Mouse (Mus musculus) hindbrain, embryonic 14.5 days (tissue): ENCODE data around the gene Frmd8. TPM values are rescaled to one million over a fixed set of nuclear protein-coding genes. Genes with fewer than 3 reads are reported as not detected.
A peak's percentile ranks its signal among the peaks of the same experiment; 100 is the strongest.

Experiments
- ATAC-seq: fragments of 200-750 bp; cut with Nextera tagmentation; 2 replicates; pipeline ENCODE4 v1.8.0; 2017; ENCODE audit warnings: moderate number of reproducible peaks, mild to moderate bottlenecking, moderate TSS enrichment, moderate library complexity; ENCODE audit not compliant: low FRiP score
- DNase-seq: peaks from one replicate; pipeline ENCODE4 v3.0.0-alpha.2; 2015; ENCODE audit warnings: low spot score
- H3K27ac ChIP-seq: fragments of 300-500 bp; sonication (generic); 2 replicates; pipeline ENCODE4 v1.5.1; 2014; ENCODE audit warnings: mild to moderate bottlenecking, moderate library complexity
- H3K27me3 ChIP-seq: fragments of 300-500 bp; sonication (generic); 2 replicates; pipeline ENCODE4 v1.6.1; 2014; ENCODE audit warnings: mild to moderate bottlenecking, low read length, mixed read lengths; ENCODE audit not compliant: control insufficient read depth, insufficient read depth
- H3K36me3 ChIP-seq: fragments of 300-500 bp; sonication (generic); replicated peaks from 2 replicates; pipeline ENCODE4 v1.6.1; 2014; ENCODE audit not compliant: control insufficient read depth, insufficient read depth
- H3K4me1 ChIP-seq: fragments of 300-500 bp; sonication (generic); replicated peaks from 2 replicates; pipeline ENCODE4 v1.6.1; 2014; ENCODE audit warnings: antibody characterized with exemption, low read length, mixed read lengths; ENCODE audit not compliant: control insufficient read depth, insufficient read depth
- H3K4me2 ChIP-seq: fragments of 300-500 bp; sonication (generic); replicated peaks from 2 replicates; pipeline ENCODE4 v1.6.1; 2014; ENCODE audit warnings: mild to moderate bottlenecking, moderate library complexity
- H3K4me3 ChIP-seq: fragments of 300-500 bp; sonication (generic); replicated peaks from 2 replicates; pipeline ENCODE4 v1.5.1; 2014; ENCODE audit warnings: mild to moderate bottlenecking, low read length
- H3K9ac ChIP-seq: fragments of 300-500 bp; sonication (generic); 2 replicates; pipeline ENCODE4 v1.6.1; 2014
- H3K9me3 ChIP-seq: fragments of 300-500 bp; sonication (generic); 2 replicates; pipeline ENCODE4 v1.6.1; 2016; ENCODE audit warnings: low read length; ENCODE audit not compliant: control insufficient read depth
- WGBS: fragments of 180-500 bp; shearing (Covaris S2); extraction: QIAGEN DNeasy Blood & Tissue Kit; methylation state at CpG from one replicate; pipeline ENCODE4 v1.1.7; 2014; 5-methylcytosine and 5-hydroxymethylcytosine counted together
- polyA plus RNA-seq: library from polyadenylated mRNA; unstranded; fragments of >200 nt; fragmentation: Nextera tagmentation; extraction: Ambion mirVana; gene quantifications from 2 replicates; pipeline ENCODE4 v1.2.1, GENCODE M21; 2014

The Frmd8 gene
- polyA plus RNA-seq, 1 experiment from 2014 or later: 11.3 TPM

- H3K4me1 ChIP-seq: no peaks in the 10 kb centered on the region
- WGBS: 97% methylated on average over 5 of the region's 5 CpGs
- H3K4me3 ChIP-seq: no peak overlapping the region
- H3K36me3 ChIP-seq: peaks cover 85% of the 10 kb centered on the region
- ATAC-seq (no peak), DNase-seq (no peak)
- no peaks in the 10 kb centered on the region for H3K27me3 ChIP-seq
- H3K9me3 ChIP-seq: no peaks in the 10 kb centered on the region
- no peak overlapping the region for H3K9ac ChIP-seq
- H3K27ac ChIP-seq: no peak overlapping the region
- H3K4me2 ChIP-seq: no peak overlapping the region
Observed at GRCm38 (mm10) chr19:5863776-5864175, 11.3 kb downstream of the Frmd8 start.

GRCm38 (mm10) chr19:5862335-5863085, 12.6 kb downstream of the Frmd8 start:
- H3K4me1 ChIP-seq: no peaks in the 10 kb centered on the region
- H3K27ac ChIP-seq: no peak overlapping the region
- H3K9ac ChIP-seq: no peak overlapping the region
- no peak overlapping the region for H3K4me2 ChIP-seq
- no peaks in the 10 kb centered on the region for H3K27me3 ChIP-seq
- WGBS: 96% methylated on average over 14 of the region's 14 CpGs
- peaks cover 82% of the 10 kb centered on the region for H3K36me3 ChIP-seq
- H3K9me3 ChIP-seq: no peaks in the 10 kb centered on the region
- DNase-seq (no peak), ATAC-seq (no peak)
- H3K4me3 ChIP-seq: no peak overlapping the region

GRCm38 (mm10) chr19:5856604-5857003, 18.5 kb downstream of the Frmd8 start:
- 81% methylated on average over 9 of the region's 9 CpGs for WGBS
- Histone ChIP-seq H3K27me3 (no peaks in the 10 kb centered on the region), H3K4me2 (no peak overlapping the region), H3K4me3 (no peak overlapping the region), H3K4me1 (no peaks in the 10 kb centered on the region), H3K36me3 (peaks cover 62% of the 10 kb centered on the region), H3K9ac (no peak overlapping the region), H3K9me3 (no peaks in the 10 kb centered on the region), H3K27ac (no peak overlapping the region)
- DNase-seq (no peak), ATAC-seq (no peak)

- peaks cover 32% of the 10 kb centered on the region for H3K36me3 ChIP-seq
- no peak overlapping the region for H3K4me2 ChIP-seq
- H3K9ac ChIP-seq: 0 out of 2 replicates have a peak overlapping the region, but pooled peaks have one; percentile 21
- DNase-seq (no peak), ATAC-seq (no peak)
- no peaks in the 10 kb centered on the region for H3K9me3 ChIP-seq
- no peaks in the 10 kb centered on the region for H3K27me3 ChIP-seq
- no peak overlapping the region for H3K4me3 ChIP-seq
- WGBS: 88% methylated on average over 12 of the region's 12 CpGs
- no peak overlapping the region for H3K27ac ChIP-seq
- H3K4me1 ChIP-seq: peaks cover 22% of the 10 kb centered on the region
Observed at GRCm38 (mm10) chr19:5852035-5852722, 22.9 kb downstream of the Frmd8 start.

GRCm38 (mm10) chr19:5851481-5851971, 23.5 kb downstream of the Frmd8 start:
- Histone ChIP-seq H3K9me3 (no peaks in the 10 kb centered on the region), H3K27me3 (no peaks in the 10 kb centered on the region), H3K4me2 (no peak overlapping the region), H3K9ac (peak overlapping the region; percentile 21; the same call in 1 of the 2 replicates), H3K36me3 (peaks cover 28% of the 10 kb centered on the region), H3K27ac (no peak overlapping the region), H3K4me1 (peaks cover 28% of the 10 kb centered on the region), H3K4me3 (no peak overlapping the region)
- 78% methylated on average over 5 of the region's 5 CpGs for WGBS
- no peak for ATAC-seq
- DNase-seq: no peak

GRCm38 (mm10) chr19:5850860-5851259, 24.2 kb downstream of the Frmd8 start:
- Histone ChIP-seq H3K4me1 (peaks cover 35% of the 10 kb centered on the region), H3K9ac (no peak overlapping the region), H3K27me3 (no peaks in the 10 kb centered on the region), H3K27ac (no peak overlapping the region), H3K4me2 (no peak overlapping the region), H3K36me3 (peaks cover 21% of the 10 kb centered on the region), H3K9me3 (no peaks in the 10 kb centered on the region), H3K4me3 (no peak overlapping the region)
- WGBS: 87% methylated on average over 3 of the region's 3 CpGs
- DNase-seq: no peak
- no peak for ATAC-seq

- H3K4me2 ChIP-seq: no peak overlapping the region; the same call in 1 of the 2 replicates
- peak; percentile 15; the same call in 1 of the 2 replicates for ATAC-seq
- no peak overlapping the region for H3K4me3 ChIP-seq
- H3K36me3 ChIP-seq: peaks cover 17% of the 10 kb centered on the region
- H3K4me1 ChIP-seq: peaks cover 42% of the 10 kb centered on the region
- no peaks in the 10 kb centered on the region for H3K9me3 ChIP-seq
- no peak overlapping the region for H3K27ac ChIP-seq
- H3K27me3 ChIP-seq: no peaks in the 10 kb centered on the region
- 31% methylated on average over 11 of the region's 11 CpGs for whole genome bisulfite sequencing
- peak; percentile 89 for DNase-seq
- no peak overlapping the region for H3K9ac ChIP-seq
Observed at GRCm38 (mm10) chr19:5849843-5850527, 25.1 kb downstream of the Frmd8 start.

GRCm38 (mm10) chr19:5848826-5849672, 26.0 kb downstream of the Frmd8 start:
- Histone ChIP-seq H3K27ac (peak overlapping the region; percentile 99), H3K9ac (peak overlapping the region; percentile 44; the same call in 1 of the 2 replicates), H3K4me1 (peaks cover 51% of the 10 kb centered on the region), H3K27me3 (no peaks in the 10 kb centered on the region), H3K9me3 (no peaks in the 10 kb centered on the region), H3K4me2 (peak overlapping the region; percentile 20; the same call in 1 of the 2 replicates), H3K4me3 (peak overlapping the region; percentile 4; the same call in 1 of the 2 replicates), H3K36me3 (peaks cover 17% of the 10 kb centered on the region)
- WGBS: 41% methylated on average over 13 of the region's 13 CpGs
- DNase-seq (no peak), ATAC-seq (no peak)
